ENCODE assay signal across 25 mouse cellular contexts in genomic region chr11:119692911-119693261, GRCm38 (mm10).
"Had no signal": no experiment of that assay in that cellular context is flagged by ENCODE, and none has a peak within 500 bp of the region (broad histone marks: within the 10 kb centered on the region; RNA-seq: fewer than 3 reads in every experiment).

No protein-coding gene starts in this region.

- H3K4me3 ChIP-seq: heart, embryonic 10.5 days; heart, embryonic 12.5 days; hindbrain, embryonic 12.5 days; intestine, embryonic 15.5 days; layer of hippocampus, adult 2 months; limb, embryonic 13.5 days; limb, embryonic 15.5 days; liver, embryonic 12.5 days had no signal

- ATAC-seq: hindbrain, embryonic 16.5 days; inflammation-experienced regulatory T-cells, adult 6 months; intestine, embryonic 15.5 days; intestine, postnatal 0 days; liver, embryonic 12.5 days had no signal

- DNase-seq: gastrocnemius, postnatal 14 days; gastrocnemius, postnatal 36 days; heart, adult 18-20 months; heart, postnatal 10 days; heart, postnatal 4 days; kidney, adult 18-20 months; kidney, adult 8-10 months; kidney, postnatal 10 days; kidney, postnatal 25 days; kidney, postnatal 4 days; layer of hippocampus, adult 9-11 months; layer of hippocampus, postnatal 36 days; left cerebral cortex, postnatal 4 days had no signal

- H3K27ac ChIP-seq: heart, embryonic 10.5 days; hindbrain, embryonic 12.5 days; hindbrain, embryonic 14.5 days; intestine, embryonic 15.5 days; layer of hippocampus, adult 2 months; limb, embryonic 13.5 days; limb, embryonic 15.5 days; liver, embryonic 12.5 days had no signal
